Mouse (Mus musculus) liver, postnatal 0 days (tissue): ENCODE data around the gene Smcr8.

Experiments
- CTCF ChIP-seq: sonication (generic); IDR thresholded peaks from 2 replicates; pipeline ENCODE4 v1.5.1; 2016; ENCODE audit warnings: antibody characterized with exemption, low read depth
- EP300 ChIP-seq: IDR thresholded peaks from 2 replicates; pipeline ENCODE4 v1.6.1; 2016; ENCODE audit warnings: antibody characterized with exemption, low read depth, mild to moderate bottlenecking

- no peak for TF ChIP-seq CTCF
- no peak for TF ChIP-seq EP300
These were observed 21.8 kb upstream of the Smcr8 start for GRCm38 (mm10) chr11:60755570-60755969.
